Mouse (Mus musculus) CH12.LX (cell line): ENCODE data around the gene Ablim1. TPM values are rescaled to one million over a fixed set of nuclear protein-coding genes. Genes with fewer than 3 reads are reported as not detected.

Experiments
- DNase-seq: peaks from one replicate; pipeline ENCODE4 v3.0.0-alpha.2; 2013; ENCODE audit errors: extremely low read depth
- H3K27ac ChIP-seq: 2 replicates; pipeline ENCODE4 v1.5.1; 2012; ENCODE audit warnings: low read depth, mild to moderate bottlenecking, control low read depth, moderate library complexity; ENCODE audit not compliant: insufficient read depth
- H3K27me3 ChIP-seq: replicated peaks from 2 replicates; pipeline ENCODE3; 2012; ENCODE audit warnings: inconsistent platforms
- H3K36me3 ChIP-seq, 2 experiments: replicated peaks in 1 of 2; 2 replicates each; pipeline versions ENCODE3 to v1.6.1; 2012; ENCODE audit warnings: inconsistent platforms in 1 of 2, low read length in 1 of 2, mild to moderate bottlenecking in 1 of 2, mixed read lengths in 1 of 2, moderate library complexity in 1 of 2; ENCODE audit not compliant: control insufficient read depth in 1 of 2, insufficient read depth in 1 of 2
- H3K4me1 ChIP-seq, 2 experiments: 2 replicates each; pipeline ENCODE4 v1.6.1; 2012; ENCODE audit warnings: inconsistent platforms in 1 of 2, moderate library complexity in 1 of 2; ENCODE audit not compliant: insufficient read depth in 2 of 2, control insufficient read depth in 1 of 2
- H3K4me2 ChIP-seq: 2 replicates; pipeline ENCODE4 v1.6.1; 2012; ENCODE audit warnings: low read depth, mild to moderate bottlenecking, control low read depth; ENCODE audit not compliant: poor library complexity, insufficient read depth, severe bottlenecking
- H3K4me3 ChIP-seq, 3 experiments: fragments of 150-350 bp in 1 of 3; sonication (generic) in 1 of 3; replicated peaks in 1 of 3; 2 replicates each; pipeline versions ENCODE3 to v1.5.1; 2011 to 2012; ENCODE audit warnings: low read depth in 2 of 3, low read length in 2 of 3, mild to moderate bottlenecking in 2 of 3, moderate library complexity in 2 of 3, control low read depth in 1 of 3, improper control_type of control experiment in 1 of 3, inconsistent platforms in 1 of 3, mixed read lengths in 1 of 3; ENCODE audit not compliant: poor library complexity in 1 of 3
- H3K79me2 ChIP-seq: replicated peaks from 2 replicates; pipeline ENCODE4 v1.6.1; 2012; ENCODE audit warnings: mild to moderate bottlenecking, moderate library complexity; ENCODE audit not compliant: control insufficient read depth, poor library complexity, insufficient read depth, severe bottlenecking; ENCODE audit errors: extremely low read depth
- H3K9ac ChIP-seq: 2 replicates; pipeline ENCODE4 v1.6.1; 2012; ENCODE audit warnings: low read depth, mild to moderate bottlenecking, control low read depth, moderate library complexity; ENCODE audit not compliant: insufficient read depth
- H3K9me3 ChIP-seq: replicated peaks from 2 replicates; pipeline ENCODE3; 2012; ENCODE audit warnings: low read length, inconsistent platforms, mixed read lengths
- BHLHE40 ChIP-seq: IDR thresholded peaks from 2 replicates; pipeline ENCODE4 v1.6.1; 2011; ENCODE audit warnings: mild to moderate bottlenecking, low read depth, low read length, improper control_type of control experiment
- CHD2 ChIP-seq: IDR thresholded peaks from 2 replicates; pipeline ENCODE4 v1.6.1; 2011; ENCODE audit warnings: low read length, improper control_type of control experiment
- CTCF ChIP-seq, 2 experiments: IDR thresholded peaks in 1 of 2; conservative IDR thresholded peaks in 1 of 2; 2 replicates each; pipeline ENCODE4 v1.5.1; 2011 to 2012; ENCODE audit warnings: low read depth in 2 of 2, low read length in 2 of 2, improper control_type of control experiment in 1 of 2, inconsistent platforms in 1 of 2, mild to moderate bottlenecking in 1 of 2, moderate library complexity in 1 of 2
- E2F4 ChIP-seq: IDR thresholded peaks from 2 replicates; pipeline ENCODE4 v1.6.1; 2011; ENCODE audit warnings: low read depth, low read length, improper control_type of control experiment; ENCODE audit not compliant: insufficient replicate concordance
- ELF1 ChIP-seq: IDR thresholded peaks from 2 replicates; pipeline ENCODE4 v1.6.1; 2014; ENCODE audit warnings: low read depth, mild to moderate bottlenecking, inconsistent platforms, low read length, improper control_type of control experiment
- EP300 ChIP-seq: IDR thresholded peaks from 2 replicates; pipeline ENCODE4 v1.6.1; 2011; ENCODE audit warnings: low read length, improper control_type of control experiment
- ETS1 ChIP-seq: conservative IDR thresholded peaks from 2 replicates; pipeline ENCODE4 v1.6.1; 2012; ENCODE audit warnings: low read depth, mild to moderate bottlenecking, inconsistent platforms, low read length, improper control_type of control experiment, moderate library complexity
- GABPA ChIP-seq: IDR thresholded peaks from 2 replicates; pipeline ENCODE4 v1.6.1; 2012; ENCODE audit warnings: low read depth, low read length, improper control_type of control experiment, inconsistent platforms; ENCODE audit not compliant: insufficient replicate concordance
- HCFC1 ChIP-seq: IDR thresholded peaks from 2 replicates; pipeline ENCODE4 v1.6.1; 2012; ENCODE audit warnings: low read depth, mild to moderate bottlenecking, inconsistent platforms, low read length, improper control_type of control experiment
- IRF4 ChIP-seq: IDR thresholded peaks from 2 replicates; pipeline ENCODE4 v1.6.1; 2014; ENCODE audit warnings: low read depth, mild to moderate bottlenecking, inconsistent platforms, low read length, improper control_type of control experiment
- JUN ChIP-seq: IDR thresholded peaks from 2 replicates; pipeline ENCODE4 v1.6.1; 2011; ENCODE audit warnings: low read depth, mild to moderate bottlenecking, low read length, improper control_type of control experiment, moderate library complexity; ENCODE audit not compliant: insufficient read depth
- JUND ChIP-seq: conservative IDR thresholded peaks from 2 replicates; pipeline ENCODE4 v1.6.1; 2011; ENCODE audit warnings: low read depth, low read length, improper control_type of control experiment
- KAT2A ChIP-seq: IDR thresholded peaks from 2 replicates; pipeline ENCODE4 v1.6.1; 2012; ENCODE audit warnings: low read length, improper control_type of control experiment, inconsistent platforms; ENCODE audit not compliant: insufficient replicate concordance
- MAFK ChIP-seq: IDR thresholded peaks from 2 replicates; pipeline ENCODE4 v1.6.1; 2011; ENCODE audit warnings: low read length, improper control_type of control experiment; ENCODE audit not compliant: insufficient replicate concordance
- MAX ChIP-seq: IDR thresholded peaks from 2 replicates; pipeline ENCODE4 v1.6.1; 2011; ENCODE audit warnings: low read length, improper control_type of control experiment
- MAZ ChIP-seq: IDR thresholded peaks from 2 replicates; pipeline ENCODE4 v1.6.1; 2012; ENCODE audit warnings: low read depth, mild to moderate bottlenecking, inconsistent platforms, low read length, improper control_type of control experiment, moderate library complexity
- MEF2A ChIP-seq: IDR thresholded peaks from 2 replicates; pipeline ENCODE4 v1.6.1; 2014; ENCODE audit warnings: low read depth, mild to moderate bottlenecking, inconsistent platforms, low read length, improper control_type of control experiment, borderline replicate concordance
- MXI1 ChIP-seq: IDR thresholded peaks from 2 replicates; pipeline ENCODE4 v1.6.1; 2011; ENCODE audit warnings: mild to moderate bottlenecking, low read depth, low read length, improper control_type of control experiment
- MYC ChIP-seq: IDR thresholded peaks from 2 replicates; pipeline ENCODE4 v1.6.1; 2011; ENCODE audit warnings: low read depth, mild to moderate bottlenecking, improper control_type of control experiment, low read length
- NRF1 ChIP-seq: IDR thresholded peaks from 2 replicates; pipeline ENCODE4 v1.6.1; 2014; ENCODE audit warnings: low read depth, mild to moderate bottlenecking, inconsistent platforms, low read length, improper control_type of control experiment, moderate library complexity
- POLR2A ChIP-seq: IDR thresholded peaks from 2 replicates; pipeline ENCODE4 v1.6.1; 2011; ENCODE audit warnings: low read depth, mild to moderate bottlenecking, improper control_type of control experiment, low read length
- RAD21 ChIP-seq: IDR thresholded peaks from 2 replicates; pipeline ENCODE4 v1.6.1; 2011; ENCODE audit warnings: low read depth, mild to moderate bottlenecking, low read length, improper control_type of control experiment, moderate library complexity
- RCOR1 ChIP-seq: conservative IDR thresholded peaks from 2 replicates; pipeline ENCODE4 v1.6.1; 2012; ENCODE audit warnings: low read depth, mild to moderate bottlenecking, inconsistent platforms, low read length, improper control_type of control experiment
- SIN3A ChIP-seq: IDR thresholded peaks from 2 replicates; pipeline ENCODE4 v1.6.1; 2012; ENCODE audit warnings: low read length, improper control_type of control experiment, inconsistent platforms
- SMC3 ChIP-seq: IDR thresholded peaks from 2 replicates; pipeline ENCODE4 v1.6.1; 2011; ENCODE audit warnings: low read depth, low read length, improper control_type of control experiment
- TBP ChIP-seq: conservative IDR thresholded peaks from 2 replicates; pipeline ENCODE4 v1.6.1; 2011; ENCODE audit warnings: low read depth, low read length, improper control_type of control experiment
- TCF12 ChIP-seq: IDR thresholded peaks from 2 replicates; pipeline ENCODE4 v1.6.1; 2014; ENCODE audit warnings: low read depth, mild to moderate bottlenecking, inconsistent platforms, low read length, improper control_type of control experiment
- UBTF ChIP-seq: IDR thresholded peaks from 2 replicates; pipeline ENCODE4 v1.6.1; 2012; ENCODE audit warnings: low read depth, mild to moderate bottlenecking, inconsistent platforms, low read length, improper control_type of control experiment, moderate library complexity
- USF1 ChIP-seq: IDR thresholded peaks from 2 replicates; pipeline ENCODE4 v1.6.1; 2014; ENCODE audit warnings: low read depth, mild to moderate bottlenecking, inconsistent platforms, low read length, improper control_type of control experiment
- ZMIZ1 ChIP-seq: IDR thresholded peaks from 2 replicates; pipeline ENCODE4 v1.6.1; 2012; ENCODE audit warnings: low read depth, mild to moderate bottlenecking, inconsistent platforms, low read length, improper control_type of control experiment
- ZNF384 ChIP-seq: IDR thresholded peaks from 2 replicates; pipeline ENCODE4 v1.6.1; 2012; ENCODE audit warnings: low read depth, low read length, improper control_type of control experiment, inconsistent platforms
- dilution Hi-C: fragments of 300-500 bp; cut with MboI; formaldehyde crosslinking; loops from 2 replicates; pipeline ENCODE4 v1.14.3; 2020; ENCODE audit warnings: low sequenced_read_pairs; ENCODE audit not compliant: extremely low pct_unique_long_range_greater_than_20kb, extremely low pct_ligation_motif_present
- in situ Hi-C: fragments of 300-500 bp; cut with MboI; formaldehyde crosslinking; loops from 3 replicates; pipeline ENCODE4 v1.14.3; 2019; ENCODE audit warnings: low sequenced_read_pairs, low pct_ligation_motif_present, low pct_unique_long_range_greater_than_20kb, mixed read lengths
- polyA plus RNA-seq: library from polyadenylated mRNA; unstranded; fragments of >175 nt; gene quantifications from 2 replicates; pipeline ENCODE4 v1.2.1, GENCODE M21; 2012; ENCODE audit warnings: low read depth; ENCODE audit not compliant: insufficient read length
- total RNA-seq, 2 experiments: library from RNA; depleted of rRNA; stranded (reverse); fragments of 300-350 nt in 1 of 2; fragments of >200 nt in 1 of 2; gene quantifications; 2 replicates each; pipeline ENCODE4 v1.2.3; 2012 to 2014

Ablim1 gene
- total and polyA plus RNA-seq, 3 experiments, result 0.85 to 2.4 (median 2.0) TPM

DNA sequence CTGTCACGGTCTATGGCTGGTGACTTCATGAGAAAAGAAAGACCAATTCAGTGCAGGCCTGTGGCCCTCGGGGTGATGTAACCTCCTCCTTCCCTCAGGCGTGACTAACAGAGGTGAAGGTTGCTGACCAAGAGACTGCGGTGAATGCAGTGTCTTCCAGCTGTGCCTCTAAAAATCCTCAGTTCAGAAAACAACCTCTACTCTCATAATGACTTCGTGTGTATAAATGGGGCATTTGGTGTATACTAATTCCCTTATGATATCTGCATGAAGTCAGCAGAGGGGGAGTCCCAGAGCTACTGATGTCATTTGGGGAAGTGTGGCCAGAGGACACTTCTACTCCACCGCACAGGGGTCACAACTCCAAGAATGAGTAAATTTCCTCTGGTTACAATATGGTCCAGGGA lies 301.4 kb downstream of the Ablim1 start:
- H3K4me3 ChIP-seq, result no peak overlapping the region
- no peaks in the 10 kb centered on the region for H3K27me3 ChIP-seq
- TF ChIP-seq SMC3 (no peak), UBTF (no peak), IRF4 (peak; percentile 98), ETS1 (peak; percentile 100), MYC (peak; percentile 81; the same call in 1 of the 2 replicates), POLR2A (0 out of 2 replicates have a peak, but pooled peaks have one; percentile 36), NRF1 (peak; percentile 13; the same call in 1 of the 2 replicates), SIN3A (peak; percentile 25; the same call in 1 of the 2 replicates), JUND (peak; percentile 96), RAD21 (no peak; the same call in none of the 2 replicates), MXI1 (peak; percentile 56), ELF1 (peak; percentile 58; the same call in 1 of the 2 replicates), GABPA (no peak), ZNF384 (no peak), USF1 (no peak), MAX (peak; percentile 80), TBP (peak; percentile 63; the same call in 1 of the 2 replicates), MAFK (peak; percentile 72), TCF12 (peak; percentile 96), KAT2A (0 out of 2 replicates have a peak, but pooled peaks have one; percentile 52), CHD2 (peak; percentile 72), BHLHE40 (peak; percentile 99), CTCF (conservative IDR thresholded peaks at IDR 0.05 in 1 of 2, IDR thresholded peaks at IDR 0.05 in 1 of 2; ENCODE audit: low read depth in 2 of 2, low read length in 2 of 2) (no peak), RCOR1 (peak; percentile 94; the same call in 1 of the 2 replicates), EP300 (peak; percentile 99), MEF2A (peak; percentile 97), ZMIZ1 (no peak), HCFC1 (peak; percentile 58), MAZ (0 out of 2 replicates have a peak, but pooled peaks have one; percentile 24), JUN (peak; percentile 99), E2F4 (0 out of 2 replicates have a peak, but pooled peaks have one; percentile 39)
- 0 out of 2 replicates have a peak overlapping the region, but pooled peaks have one; percentile 80 for H3K9ac ChIP-seq
- dilution Hi-C loops, result no loop called here
- H3K79me2 ChIP-seq, result no peaks in the 10 kb centered on the region
- no peaks in the 10 kb centered on the region for H3K9me3 ChIP-seq
- H3K4me1 ChIP-seq, result peaks cover 48 to 78% of the 10 kb centered on the region in 2 experiments
- H3K27ac ChIP-seq, result peak overlapping the region; percentile 98
- in situ Hi-C loops, result no loop called here
- 0 out of 2 replicates have a peak overlapping the region, but pooled peaks have one; percentile 96 for H3K4me2 ChIP-seq
- H3K36me3 ChIP-seq, result no peaks in the 10 kb centered on the region
- DNase-seq, result peak; percentile 96
